Mouse (Mus musculus) stomach, postnatal 0 days (tissue): Measurements from ENCODE around the gene Lca5. TPM values are rescaled to one million over a fixed set of nuclear protein-coding genes. Genes with fewer than 3 reads are reported as not detected.
A peak's percentile ranks its signal among the peaks of the same experiment; 100 is the strongest.

Experiments used
- ATAC-seq: fragments of 200-750 bp; cut with Nextera tagmentation; 2 replicates; pipeline ENCODE4 v1.8.0; 2017; ENCODE audit not compliant: low FRiP score, low TSS enrichment
- DNase-seq: peaks from one replicate; pipeline ENCODE4 v3.0.0-alpha.2; 2016; ENCODE audit warnings: low spot score
- H3K27ac ChIP-seq: fragments of 300-500 bp; sonication (generic); replicated peaks from 2 replicates; pipeline ENCODE4 v1.5.1; 2014; ENCODE audit warnings: mild to moderate bottlenecking, control low read depth
- H3K27me3 ChIP-seq: fragments of 300-500 bp; sonication (generic); 2 replicates; pipeline ENCODE4 v1.6.1; 2014; ENCODE audit warnings: low read length; ENCODE audit not compliant: control insufficient read depth, insufficient read depth
- H3K36me3 ChIP-seq: fragments of 300-500 bp; sonication (generic); 2 replicates; pipeline ENCODE4 v1.6.1; 2014; ENCODE audit warnings: low read length, mixed read lengths; ENCODE audit not compliant: control insufficient read depth, insufficient read depth
- H3K4me1 ChIP-seq: fragments of 300-500 bp; sonication (generic); replicated peaks from 2 replicates; pipeline ENCODE4 v1.6.1; 2014; ENCODE audit warnings: antibody characterized with exemption; ENCODE audit not compliant: control insufficient read depth, insufficient read depth
- H3K4me2 ChIP-seq: fragments of 300-500 bp; sonication (generic); replicated peaks from 2 replicates; pipeline ENCODE4 v1.6.1; 2014; ENCODE audit warnings: low read depth, mild to moderate bottlenecking, control low read depth, moderate library complexity
- H3K4me3 ChIP-seq: fragments of 300-500 bp; sonication (generic); 2 replicates; pipeline ENCODE4 v1.5.1; 2014; ENCODE audit warnings: low read depth, low read length, control low read depth
- H3K9ac ChIP-seq: fragments of 300-500 bp; sonication (generic); 2 replicates; pipeline ENCODE4 v1.6.1; 2014; ENCODE audit warnings: mild to moderate bottlenecking, low read length, control low read depth, mixed read lengths
- H3K9me3 ChIP-seq: fragments of 300-500 bp; sonication (generic); 2 replicates; pipeline ENCODE4 v1.6.1; 2016; ENCODE audit warnings: low read length; ENCODE audit not compliant: control insufficient read depth
- CTCF ChIP-seq: IDR thresholded peaks from 2 replicates; pipeline ENCODE4 v1.5.1; 2016; ENCODE audit warnings: antibody characterized with exemption, low read depth, mild to moderate bottlenecking, moderate library complexity
- EP300 ChIP-seq: optimal IDR thresholded peaks from 2 replicates; pipeline ENCODE3; 2016; ENCODE audit warnings: antibody characterized with exemption
- WGBS: fragments of 180-500 bp; shearing (Covaris S2); extraction: QIAGEN DNeasy Blood & Tissue Kit; methylation state at CpG from one replicate; pipeline ENCODE4 v1.1.7; 2014; 5-methylcytosine and 5-hydroxymethylcytosine counted together
- polyA plus RNA-seq: library from polyadenylated mRNA; unstranded; fragments of >200 nt; fragmentation: Nextera tagmentation; extraction: Ambion mirVana; gene quantifications from 2 replicates; pipeline ENCODE4 v1.2.1, GENCODE M21; 2015

Gene Lca5
- polyA plus RNA-seq, 1 experiment from 2014 or later = 6.5 TPM

GRCm38 (mm10) chr9:83434489-83434888 is 6.4 kb downstream of the Lca5 start:
- no peaks in the 10 kb centered on the region for H3K36me3 ChIP-seq
- H3K9me3 ChIP-seq = no peaks in the 10 kb centered on the region
- H3K27me3 ChIP-seq = no peaks in the 10 kb centered on the region
- no peak for TF ChIP-seq CTCF
- TF ChIP-seq EP300 = no peak
- H3K4me2 ChIP-seq = no peak overlapping the region
- no peaks in the 10 kb centered on the region for H3K4me1 ChIP-seq
- H3K27ac ChIP-seq = no peak overlapping the region
- no peak overlapping the region for H3K4me3 ChIP-seq
- H3K9ac ChIP-seq = no peak overlapping the region
- DNase-seq = no peak
- WGBS = 52% methylated on average over 4 of the region's 4 CpGs
- no peak for ATAC-seq

GRCm38 (mm10) chr9:83433661-83434060 is 7.3 kb downstream of the Lca5 start:
- no peaks in the 10 kb centered on the region for H3K36me3 ChIP-seq
- H3K9me3 ChIP-seq = no peaks in the 10 kb centered on the region
- 0 out of 2 replicates have a peak, but pooled peaks have one; percentile 32 for ATAC-seq
- 63% methylated on average over 7 of the region's 7 CpGs for WGBS
- H3K9ac ChIP-seq = no peak overlapping the region
- no peaks in the 10 kb centered on the region for H3K27me3 ChIP-seq
- no peak overlapping the region for H3K4me2 ChIP-seq
- peak; percentile 65 for TF ChIP-seq CTCF
- no peak for TF ChIP-seq EP300
- H3K27ac ChIP-seq = no peak overlapping the region
- H3K4me3 ChIP-seq = no peak overlapping the region
- DNase-seq = peak; percentile 50
- no peaks in the 10 kb centered on the region for H3K4me1 ChIP-seq

GRCm38 (mm10) chr9:83427926-83428325 is 13.0 kb downstream of the Lca5 start:
- TF ChIP-seq CTCF (no peak), EP300 (no peak)
- Histone ChIP-seq H3K9ac (no peak overlapping the region), H3K4me1 (no peaks in the 10 kb centered on the region), H3K27me3 (no peaks in the 10 kb centered on the region), H3K4me2 (no peak overlapping the region), H3K27ac (no peak overlapping the region), H3K4me3 (no peak overlapping the region), H3K9me3 (no peaks in the 10 kb centered on the region), H3K36me3 (no peaks in the 10 kb centered on the region; the same call in 1 of the 2 replicates)
- 71% methylated on average over 4 of the region's 4 CpGs for WGBS
- no peak for DNase-seq
- no peak for ATAC-seq

GRCm38 (mm10) chr9:83418965-83419364 is 22.0 kb downstream of the Lca5 start:
- no peaks in the 10 kb centered on the region; the same call in 1 of the 2 replicates for H3K36me3 ChIP-seq
- H3K4me1 ChIP-seq = no peaks in the 10 kb centered on the region
- no peak overlapping the region for H3K4me2 ChIP-seq
- no peak for ATAC-seq
- H3K9ac ChIP-seq = no peak overlapping the region
- no peak for TF ChIP-seq EP300
- no peak for TF ChIP-seq CTCF
- H3K27ac ChIP-seq = no peak overlapping the region
- no peaks in the 10 kb centered on the region for H3K27me3 ChIP-seq
- no peak overlapping the region for H3K4me3 ChIP-seq
- no peak for DNase-seq
- H3K9me3 ChIP-seq = no peaks in the 10 kb centered on the region
- 72% methylated on average over 5 of the region's 5 CpGs for WGBS

GRCm38 (mm10) chr9:83413046-83413445 is 27.9 kb downstream of the Lca5 start:
- H3K4me1 ChIP-seq = no peaks in the 10 kb centered on the region
- no peak overlapping the region for H3K9ac ChIP-seq
- H3K36me3 ChIP-seq = no peaks in the 10 kb centered on the region
- WGBS = 74% methylated on average over 10 of the region's 10 CpGs
- H3K9me3 ChIP-seq = no peaks in the 10 kb centered on the region
- no peak overlapping the region for H3K4me2 ChIP-seq
- no peak for ATAC-seq
- no peak for TF ChIP-seq EP300
- peak; percentile 69 for TF ChIP-seq CTCF
- no peaks in the 10 kb centered on the region for H3K27me3 ChIP-seq
- no peak overlapping the region for H3K27ac ChIP-seq
- no peak overlapping the region for H3K4me3 ChIP-seq
- DNase-seq = peak; percentile 31

- WGBS = 39% methylated on average over 7 of the region's 7 CpGs
- no peaks in the 10 kb centered on the region for H3K4me1 ChIP-seq
Observed at GRCm38 (mm10) chr9:83405150-83405549, 35.8 kb downstream of the Lca5 start.

More at GRCm38 (mm10) chr9:83405150-83405549, 35.8 kb downstream of the Lca5 start:
- TF ChIP-seq EP300 = no peak
- no peak for TF ChIP-seq CTCF
- ATAC-seq = no peak
- no peaks in the 10 kb centered on the region for H3K9me3 ChIP-seq
- no peak overlapping the region for H3K4me2 ChIP-seq
- no peak overlapping the region for H3K9ac ChIP-seq
- no peak overlapping the region for H3K4me3 ChIP-seq
- no peak overlapping the region for H3K27ac ChIP-seq
- H3K36me3 ChIP-seq = no peaks in the 10 kb centered on the region
- H3K27me3 ChIP-seq = no peaks in the 10 kb centered on the region
- no peak for DNase-seq
